Mouse (Mus musculus): Measurements from ENCODE around the gene Ggnbp2. TPM values are rescaled to one million over a fixed set of nuclear protein-coding genes. Genes with fewer than 3 reads are reported as not detected.
A peak's percentile ranks its signal among the peaks of the same experiment; 100 is the strongest.
"Not testable (repeated sequence)": the region's sequence is repeated elsewhere in the genome, so short reads cannot be mapped to it uniquely, and the experiment has no call there.

The Ggnbp2 gene
- total RNA-seq, 1 experiment from 2014 or later = 286 TPM

DNA sequence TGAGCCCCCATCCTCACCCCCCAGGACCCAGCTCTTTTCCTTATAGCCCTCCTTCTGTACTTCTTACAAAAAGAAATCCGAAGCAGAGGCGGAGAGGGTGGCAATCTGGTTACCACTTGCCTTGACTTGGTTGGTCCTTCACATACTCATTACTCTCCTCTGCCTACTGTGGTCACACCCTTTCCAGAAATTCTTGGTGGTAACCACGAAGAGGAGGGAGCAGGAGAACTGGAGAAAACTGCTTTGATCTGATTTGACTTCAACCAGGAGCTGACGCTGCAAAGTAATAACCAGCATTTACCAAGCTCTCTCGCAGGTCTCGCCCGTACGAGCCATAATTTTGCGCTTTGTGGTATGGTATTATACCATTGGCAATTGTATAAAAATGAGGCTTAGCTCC is 10.4 kb upstream of the Ggnbp2 start:
- no peak for ATAC-seq (ENCODE audit: extremely low read depth, insufficient number of reproducible peaks, low FRiP score, poor library complexity, severe bottlenecking)

DNA sequence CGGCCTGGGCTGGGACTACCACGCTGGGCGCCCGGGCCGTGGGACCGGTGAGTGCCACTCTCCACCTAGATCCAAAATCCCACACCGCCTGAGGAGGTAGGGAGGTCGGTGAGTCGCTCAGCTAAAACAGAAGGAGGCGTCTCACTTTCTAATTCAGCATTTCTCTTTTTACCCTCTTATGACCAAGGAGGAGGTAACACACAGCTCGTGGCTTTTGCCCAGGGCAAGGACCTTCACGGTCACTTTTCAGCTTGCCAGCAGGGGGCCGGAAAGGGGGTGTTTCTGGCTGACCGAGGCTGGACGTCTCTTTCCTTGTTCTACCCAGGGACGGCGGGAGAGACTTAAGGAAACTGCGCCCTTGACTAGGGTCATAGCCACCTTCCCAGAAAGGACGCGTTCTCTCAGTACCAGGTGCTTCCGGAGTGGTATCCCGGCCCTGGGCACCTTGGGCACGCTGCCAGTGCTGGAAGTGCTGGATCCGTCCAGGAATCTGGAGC is 9.9 kb upstream of the Ggnbp2 start:
- peak; percentile 26; the same call in 1 of the 2 replicates for ATAC-seq (ENCODE audit: extremely low read depth, insufficient number of reproducible peaks, low FRiP score, poor library complexity, severe bottlenecking)

DNA sequence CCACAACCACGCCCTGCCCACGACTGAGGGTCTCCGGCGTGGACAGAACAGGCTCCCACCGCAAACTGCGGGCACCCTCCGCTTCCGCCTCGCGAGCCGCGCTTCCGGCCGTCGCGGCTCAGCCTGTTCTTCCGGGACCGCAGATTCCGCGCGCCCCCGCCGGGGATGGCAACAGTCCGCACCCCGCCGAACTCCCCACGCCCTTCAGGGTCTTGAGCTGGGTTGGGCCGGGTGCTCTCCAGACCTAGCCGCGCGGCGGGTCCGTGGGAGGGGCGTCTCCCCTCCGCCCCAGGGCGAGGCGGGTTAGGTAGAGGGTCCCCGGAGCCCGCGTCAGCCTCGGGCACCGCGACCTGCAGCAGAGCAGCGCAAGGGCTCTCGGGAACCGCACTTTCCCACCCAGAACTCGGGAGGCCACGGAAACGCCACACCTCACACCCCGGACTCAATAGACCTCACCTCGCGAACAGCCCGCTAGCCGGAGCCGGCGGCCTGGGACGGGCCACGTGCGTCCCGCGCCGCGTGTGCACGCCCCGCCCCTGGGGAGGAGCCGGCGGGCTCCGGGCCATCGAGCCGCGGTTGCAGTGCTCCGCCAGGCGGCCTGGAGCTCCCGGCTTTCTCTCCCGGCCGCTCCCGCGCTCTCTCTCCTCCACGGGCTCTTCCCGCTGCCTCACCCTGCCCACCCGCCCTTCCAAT is 9.3 kb upstream of the Ggnbp2 start, which contains the start of the genes Myo19 and Pigw:
Myo19 (plus strand) TSS at position 377 of the 693 bp plus-strand sequence.
Pigw (minus strand) TSS at position 514 of the 693 bp plus-strand sequence.
- ATAC-seq (ENCODE audit: extremely low read depth, insufficient number of reproducible peaks, low FRiP score, poor library complexity, severe bottlenecking) = peak; percentile 66

DNA sequence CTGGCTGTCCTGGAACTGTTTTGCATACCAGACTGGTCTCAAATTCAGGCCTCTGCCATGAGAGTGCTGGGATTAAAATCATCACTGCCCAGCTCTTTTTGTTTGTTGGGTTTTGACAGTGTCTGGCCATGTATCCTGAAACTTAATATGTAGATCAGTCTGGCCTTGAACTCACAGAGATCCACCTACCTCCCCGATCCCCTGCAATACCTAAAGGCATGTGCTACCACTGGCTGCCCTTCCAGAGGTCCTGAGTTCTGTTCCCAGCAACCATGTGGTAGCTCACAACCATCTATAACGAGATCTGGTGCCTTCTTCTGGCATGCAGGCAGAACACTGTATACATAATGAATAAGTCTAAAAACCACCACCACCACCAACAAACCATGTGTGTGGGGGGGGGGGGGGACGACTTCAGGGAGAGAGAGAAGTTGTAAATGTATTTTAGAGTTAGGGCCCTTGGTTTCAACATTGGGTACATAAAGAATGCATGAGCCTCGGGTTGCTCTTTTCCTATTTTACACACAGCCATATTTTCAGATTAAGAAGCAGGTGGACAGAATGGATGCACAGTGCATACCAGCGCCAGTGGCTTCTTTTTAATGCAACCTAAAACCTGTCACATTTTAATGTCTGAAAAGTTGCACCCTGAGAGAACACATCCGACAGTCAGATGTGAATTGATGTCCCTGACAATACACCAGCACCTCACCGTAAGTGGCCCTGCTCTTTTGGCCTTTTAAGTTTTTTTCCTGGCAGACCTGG is 8.6 kb upstream of the Ggnbp2 start:
- no peak for ATAC-seq (ENCODE audit: extremely low read depth, insufficient number of reproducible peaks, low FRiP score, poor library complexity, severe bottlenecking)

DNA sequence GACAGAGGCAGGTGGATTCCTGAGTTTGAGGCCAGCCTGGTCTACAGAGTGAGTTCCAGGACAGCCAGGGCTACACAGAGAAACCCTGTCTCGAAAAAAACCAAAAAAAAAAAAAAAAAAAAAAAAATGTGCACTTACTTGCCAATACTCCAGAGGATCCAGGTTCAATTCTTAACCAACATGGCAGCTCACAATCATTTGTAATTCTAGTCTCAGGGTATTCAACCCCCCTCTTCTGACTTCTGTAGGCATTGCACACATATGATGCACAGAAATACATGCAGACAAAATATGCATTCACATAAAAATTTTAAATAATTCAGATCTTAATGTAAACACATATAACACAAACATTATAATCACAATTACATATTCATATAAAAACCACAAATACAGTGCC is 5.4 kb upstream of the Ggnbp2 start:
- ATAC-seq (ENCODE audit: extremely low read depth, insufficient number of reproducible peaks, low FRiP score, poor library complexity, severe bottlenecking) = not testable (repeated sequence)

DNA sequence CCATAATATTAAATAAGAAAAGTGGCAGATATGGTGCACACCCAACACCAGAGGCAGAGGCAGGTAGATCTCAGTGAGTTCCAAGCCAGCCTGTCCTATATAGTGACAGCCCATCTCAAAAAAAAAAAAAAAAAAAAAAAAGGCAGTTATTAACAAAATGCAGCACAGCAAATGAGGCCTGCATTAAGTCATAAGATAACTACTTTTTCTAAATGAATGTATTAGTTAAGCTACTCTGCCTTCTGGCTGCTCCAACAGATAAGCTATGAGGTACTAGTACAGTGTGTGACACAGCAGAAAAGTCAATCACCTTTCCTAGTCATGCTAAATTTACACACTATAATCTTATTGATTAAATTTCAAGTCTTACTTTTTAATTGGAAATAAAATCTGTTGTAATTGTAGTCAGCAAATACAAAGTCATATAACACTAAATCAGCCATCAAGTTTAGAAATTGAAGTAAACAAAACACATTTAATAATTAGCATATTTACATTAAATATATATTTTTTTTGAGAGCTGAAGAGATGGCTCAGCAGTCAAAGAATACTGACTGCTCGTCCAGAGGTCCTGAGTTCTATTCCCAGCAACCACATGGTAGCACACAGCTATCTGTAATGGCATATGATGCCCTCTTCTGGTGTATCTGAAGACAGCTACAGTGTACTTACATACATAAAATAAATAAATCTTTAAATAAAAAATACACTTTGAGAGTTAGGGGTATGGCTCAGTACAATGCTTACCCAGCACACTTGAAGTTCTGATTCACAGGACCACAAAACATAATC is 2.6 kb upstream of the Ggnbp2 start:
- ATAC-seq (ENCODE audit: extremely low read depth, insufficient number of reproducible peaks, low FRiP score, poor library complexity, severe bottlenecking) = no peak

DNA sequence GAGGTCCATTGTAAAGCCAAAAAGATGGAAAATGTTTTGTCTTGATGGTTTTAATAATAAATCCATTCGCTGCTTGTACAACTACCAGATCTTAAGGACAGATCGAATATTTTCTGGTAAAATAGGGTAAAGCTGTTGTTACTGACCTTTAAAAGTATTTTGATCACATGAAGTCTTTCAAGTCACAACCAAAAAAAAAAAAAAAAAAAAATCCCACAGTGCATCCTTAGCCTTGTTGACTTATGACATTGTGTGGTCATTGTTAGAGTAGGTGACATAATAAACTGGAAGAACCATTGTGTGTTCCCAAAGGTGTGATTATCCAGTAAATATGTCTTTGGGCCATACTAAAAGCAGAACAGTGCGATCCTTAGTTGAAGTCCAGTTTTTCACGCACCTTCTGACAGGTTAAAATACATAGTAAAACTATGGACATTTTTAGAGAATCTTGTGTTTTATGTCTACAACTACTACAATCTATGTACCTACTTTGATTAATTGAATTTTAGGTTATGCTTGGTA is 992 bp upstream of the Ggnbp2 start:
- ATAC-seq (ENCODE audit: extremely low read depth, insufficient number of reproducible peaks, low FRiP score, poor library complexity, severe bottlenecking) = no peak

DNA sequence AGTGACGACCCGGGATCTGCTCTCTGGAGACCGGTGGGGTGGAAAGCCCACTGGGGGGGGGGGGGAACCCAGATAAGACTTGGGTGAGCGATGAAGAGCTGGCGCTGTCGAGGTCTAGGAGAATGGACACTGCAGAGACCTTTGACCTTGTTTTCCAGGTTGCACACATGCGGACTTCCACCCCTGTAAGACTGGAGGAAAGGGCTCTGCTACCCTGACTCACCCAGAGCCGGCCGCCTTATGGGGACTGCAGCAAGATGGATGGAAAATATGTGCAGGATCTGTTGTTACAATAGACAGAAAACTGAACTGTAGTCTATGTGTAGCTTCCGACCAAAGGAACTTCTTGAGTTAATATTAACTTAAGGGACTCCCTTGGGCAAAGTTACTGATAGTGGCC is 429 bp upstream of the Ggnbp2 start:
- ATAC-seq (ENCODE audit: extremely low read depth, insufficient number of reproducible peaks, low FRiP score, poor library complexity, severe bottlenecking) = no peak

- ATAC-seq (ENCODE audit: extremely low read depth, insufficient number of reproducible peaks, low FRiP score, poor library complexity, severe bottlenecking) = peak; percentile 79
Observed at GRCm38 (mm10) chr11:84869537-84870232, 932 bp downstream of the Ggnbp2 start.

GRCm38 (mm10) chr11:84868786-84869259 is 1.8 kb downstream of the Ggnbp2 start:
- no peak for ATAC-seq (ENCODE audit: extremely low read depth, insufficient number of reproducible peaks, low FRiP score, poor library complexity, severe bottlenecking)

DNA sequence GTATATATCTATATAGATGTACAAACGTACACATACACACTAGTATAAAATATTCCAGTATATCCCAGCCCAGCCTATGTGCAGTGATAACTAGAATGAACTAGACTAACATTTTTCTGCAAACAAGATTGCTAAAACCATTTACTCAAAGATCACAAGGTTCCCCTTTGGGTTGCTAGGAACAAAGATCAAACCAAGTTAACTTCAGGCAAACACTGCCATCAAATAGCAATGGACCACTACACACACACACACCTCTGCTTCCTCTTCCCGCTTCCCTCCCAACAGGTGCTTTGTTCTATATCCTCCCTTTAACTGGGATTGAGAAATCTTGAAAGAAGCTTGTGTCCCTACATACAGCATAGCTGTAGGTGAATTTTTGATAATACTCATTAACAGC is 3.0 kb downstream of the Ggnbp2 start:
- no peak for ATAC-seq (ENCODE audit: extremely low read depth, insufficient number of reproducible peaks, low FRiP score, poor library complexity, severe bottlenecking)

DNA sequence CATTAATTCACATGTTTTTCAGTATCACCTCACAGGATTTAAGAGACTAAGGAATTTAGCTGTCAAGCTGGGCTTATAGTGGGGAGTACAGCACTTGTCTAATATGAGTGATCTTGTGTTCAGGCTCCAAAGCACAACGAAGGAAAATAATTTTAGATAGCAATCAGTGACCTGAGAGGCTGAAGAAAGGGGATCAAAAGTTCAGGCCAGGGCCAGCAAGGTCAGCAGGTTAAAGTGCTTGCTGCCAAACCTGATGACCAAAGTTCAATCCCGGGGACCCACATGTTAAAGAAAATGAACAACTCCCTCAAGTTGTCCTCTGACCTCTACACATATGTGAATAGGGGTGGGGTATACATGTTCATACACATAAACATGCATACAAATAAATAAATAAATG is 5.3 kb downstream of the Ggnbp2 start:
- ATAC-seq (ENCODE audit: extremely low read depth, insufficient number of reproducible peaks, low FRiP score, poor library complexity, severe bottlenecking) = no peak

- no peak for ATAC-seq (ENCODE audit: extremely low read depth, insufficient number of reproducible peaks, low FRiP score, poor library complexity, severe bottlenecking)
Observed at GRCm38 (mm10) chr11:84855285-84855684, 15.3 kb downstream of the Ggnbp2 start.

GRCm38 (mm10) chr11:84847475-84848090 is 23.0 kb downstream of the Ggnbp2 start:
- ATAC-seq (ENCODE audit: extremely low read depth, insufficient number of reproducible peaks, low FRiP score, poor library complexity, severe bottlenecking) = no peak

DNA sequence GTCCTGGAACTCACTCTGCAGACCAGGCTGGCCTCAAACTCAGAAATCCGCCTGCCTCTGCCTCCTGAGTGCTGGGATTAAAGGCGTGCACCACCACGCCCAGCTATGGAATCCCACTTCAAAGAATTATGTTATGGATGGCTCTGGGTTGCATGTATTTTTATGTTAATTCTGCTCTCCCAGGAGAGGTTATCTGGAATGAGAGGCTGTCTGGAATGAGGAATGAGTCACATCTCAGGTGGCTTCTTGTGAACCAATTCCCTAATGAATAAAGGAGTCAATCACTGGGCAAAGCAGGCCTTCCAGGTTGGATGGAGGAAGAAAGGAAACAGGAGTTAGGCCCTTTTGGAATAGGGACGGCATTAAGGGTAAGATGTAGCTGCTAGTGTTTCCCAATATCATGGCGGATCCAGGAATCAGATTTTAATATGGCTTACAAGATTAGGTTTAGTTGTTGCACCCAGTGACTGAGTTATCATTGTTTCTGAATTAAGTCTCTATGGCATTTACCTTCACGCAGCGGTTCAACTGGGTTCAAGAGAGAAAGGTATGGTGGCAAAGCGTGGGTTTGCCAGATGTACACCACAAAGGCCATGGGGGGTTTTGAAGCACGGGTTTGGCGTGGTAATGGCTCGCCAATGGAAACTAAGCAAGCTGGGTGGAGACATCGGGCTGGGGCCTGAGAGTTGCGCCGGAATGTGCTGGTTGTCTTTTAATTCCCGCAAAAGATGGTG is 23.7 kb downstream of the Ggnbp2 start:
- no peak for ATAC-seq (ENCODE audit: extremely low read depth, insufficient number of reproducible peaks, low FRiP score, poor library complexity, severe bottlenecking)

- no peak for ATAC-seq (ENCODE audit: extremely low read depth, insufficient number of reproducible peaks, low FRiP score, poor library complexity, severe bottlenecking)
Observed at GRCm38 (mm10) chr11:84839330-84839729, 31.3 kb downstream of the Ggnbp2 start.

DNA sequence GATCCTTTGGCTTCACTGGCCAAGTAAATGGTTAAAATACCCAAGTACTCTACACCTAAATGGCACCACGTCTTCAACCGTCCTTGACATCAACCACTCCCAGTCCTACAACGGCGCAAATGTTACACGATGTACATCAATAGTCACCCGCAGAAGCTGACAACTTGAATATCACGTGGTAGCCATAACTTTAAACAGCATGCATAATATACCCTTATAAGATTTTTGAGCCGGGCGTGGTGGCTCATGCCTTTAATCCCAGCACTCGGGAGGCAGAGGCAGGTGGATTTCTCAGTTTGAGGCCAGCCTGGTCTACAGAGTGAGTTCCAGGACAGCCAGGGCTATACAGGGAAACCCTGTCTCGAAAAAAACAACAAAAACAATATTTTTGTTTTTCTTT is 41.1 kb downstream of the Ggnbp2 start:
- ATAC-seq (ENCODE audit: extremely low read depth, insufficient number of reproducible peaks, low FRiP score, poor library complexity, severe bottlenecking) = not testable (repeated sequence)
